Mouse (Mus musculus): ENCODE measurements around the gene Sgpp2. TPM values are rescaled to one million over a fixed set of nuclear protein-coding genes. Genes with fewer than 3 reads are reported as not detected.

The Sgpp2 gene
- polyA plus RNA-seq (2015; fragmentation: Nextera tagmentation; extraction: Ambion mirVana): 4.3 and 4.9 TPM in 2 replicates

GRCm38 (mm10) chr1:78310021-78310752 lies at the start of gene Sgpp2:
Sgpp2 (plus strand) TSS chr1:78310345.
- H3K27ac ChIP-seq: no peak within 1 kb of the TSS
- H3K4me1 ChIP-seq: peaks cover 20% of the 10 kb centered on the region
- H3K4me2 ChIP-seq: peak within 1 kb of the TSS; percentile 99
- under 1% methylated on average over 68 of the region's 68 CpGs for WGBS
- H3K9ac ChIP-seq: peak within 1 kb of the TSS; percentile 67
- H3K4me3 ChIP-seq: peak within 1 kb of the TSS; percentile 63
- ATAC-seq (ENCODE audit: insufficient number of reproducible peaks, insufficient read depth, low FRiP score, low TSS enrichment, low read depth): peak; percentile 69; the same call in 1 of the 2 replicates
- peaks cover 38% of the 10 kb centered on the region for H3K27me3 ChIP-seq
- H3K9me3 ChIP-seq: no peaks in the 10 kb centered on the region
- H3K36me3 ChIP-seq: no peaks in the 10 kb centered on the region

DNA sequence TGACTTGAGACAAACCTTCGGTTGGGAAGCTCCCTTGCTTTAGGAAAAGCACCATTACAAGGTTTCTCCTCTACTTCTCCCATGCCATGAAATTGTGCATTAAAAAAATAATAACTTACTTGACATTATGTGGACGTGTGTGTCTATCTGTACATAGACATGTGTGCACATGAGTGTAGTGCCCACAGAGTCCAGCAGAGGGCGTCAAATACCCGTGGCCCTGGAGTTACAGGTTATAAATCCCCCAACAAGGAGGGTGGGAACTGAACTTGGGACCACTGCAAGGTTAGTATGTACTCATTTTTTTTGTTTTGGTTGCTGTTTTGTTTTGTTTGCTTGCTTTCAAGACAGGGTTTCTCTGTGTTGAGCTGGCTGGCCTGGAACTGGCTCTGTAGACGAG lies 42.6 kb upstream of the Sgpp2 start:
- Histone ChIP-seq H3K27me3 (no peaks in the 10 kb centered on the region), H3K4me3 (no peak overlapping the region), H3K9ac (no peak overlapping the region), H3K27ac (no peak overlapping the region), H3K4me1 (peaks cover 4% of the 10 kb centered on the region), H3K36me3 (no peaks in the 10 kb centered on the region), H3K9me3 (peaks cover 4% of the 10 kb centered on the region; the same call in 1 of the 2 replicates), H3K4me2 (no peak overlapping the region)
- 61% methylated on average over 5 of the region's 5 CpGs for WGBS
- ATAC-seq (ENCODE audit: insufficient number of reproducible peaks, insufficient read depth, low FRiP score, low TSS enrichment, low read depth): no peak

DNA sequence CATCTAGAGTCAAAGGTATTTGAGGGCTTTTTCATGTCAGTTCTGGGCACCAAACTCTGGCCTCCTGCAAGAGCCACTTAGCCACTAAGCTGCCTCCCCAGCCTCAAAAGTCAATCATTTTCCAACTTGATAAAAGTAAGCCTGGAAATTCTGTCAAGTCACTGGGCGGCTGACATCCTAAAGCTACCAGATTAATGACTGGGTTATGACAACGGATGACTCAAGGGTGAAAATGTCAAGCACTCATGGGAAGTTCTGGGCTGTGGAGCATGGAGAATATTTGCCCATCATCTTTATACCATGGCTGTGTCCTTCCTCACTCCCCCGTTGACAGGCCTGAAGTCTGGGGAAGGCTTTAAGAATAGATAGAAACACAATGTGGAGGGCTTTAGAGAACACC lies 37.2 kb upstream of the Sgpp2 start:
- Histone ChIP-seq H3K9ac (no peak overlapping the region), H3K27me3 (no peaks in the 10 kb centered on the region), H3K4me3 (no peak overlapping the region), H3K4me2 (no peak overlapping the region), H3K9me3 (no peaks in the 10 kb centered on the region), H3K36me3 (no peaks in the 10 kb centered on the region), H3K4me1 (peaks cover 11% of the 10 kb centered on the region), H3K27ac (no peak overlapping the region)
- 69% methylated on average over 3 of the region's 3 CpGs for WGBS
- ATAC-seq (ENCODE audit: insufficient number of reproducible peaks, insufficient read depth, low FRiP score, low TSS enrichment, low read depth): no peak

GRCm38 (mm10) chr1:78279128-78279527 lies 31.0 kb upstream of the Sgpp2 start:
- Histone ChIP-seq H3K4me2 (no peak overlapping the region), H3K27me3 (no peaks in the 10 kb centered on the region), H3K27ac (no peak overlapping the region), H3K9ac (no peak overlapping the region), H3K36me3 (no peaks in the 10 kb centered on the region), H3K4me1 (no peaks in the 10 kb centered on the region), H3K9me3 (no peaks in the 10 kb centered on the region), H3K4me3 (no peak overlapping the region)
- no peak; the same call in 1 of the 2 replicates for ATAC-seq (ENCODE audit: insufficient number of reproducible peaks, insufficient read depth, low FRiP score, low TSS enrichment, low read depth)
- 31% methylated on average over 3 of the region's 3 CpGs for WGBS

GRCm38 (mm10) chr1:78292397-78292796 lies 17.7 kb upstream of the Sgpp2 start:
- Histone ChIP-seq H3K27me3 (no peaks in the 10 kb centered on the region), H3K9me3 (no peaks in the 10 kb centered on the region), H3K4me2 (no peak overlapping the region), H3K4me3 (no peak overlapping the region), H3K9ac (no peak overlapping the region), H3K4me1 (no peaks in the 10 kb centered on the region), H3K27ac (no peak overlapping the region), H3K36me3 (no peaks in the 10 kb centered on the region)
- WGBS: 83% methylated on average over 3 of the region's 3 CpGs
- ATAC-seq (ENCODE audit: insufficient number of reproducible peaks, insufficient read depth, low FRiP score, low TSS enrichment, low read depth): no peak

DNA sequence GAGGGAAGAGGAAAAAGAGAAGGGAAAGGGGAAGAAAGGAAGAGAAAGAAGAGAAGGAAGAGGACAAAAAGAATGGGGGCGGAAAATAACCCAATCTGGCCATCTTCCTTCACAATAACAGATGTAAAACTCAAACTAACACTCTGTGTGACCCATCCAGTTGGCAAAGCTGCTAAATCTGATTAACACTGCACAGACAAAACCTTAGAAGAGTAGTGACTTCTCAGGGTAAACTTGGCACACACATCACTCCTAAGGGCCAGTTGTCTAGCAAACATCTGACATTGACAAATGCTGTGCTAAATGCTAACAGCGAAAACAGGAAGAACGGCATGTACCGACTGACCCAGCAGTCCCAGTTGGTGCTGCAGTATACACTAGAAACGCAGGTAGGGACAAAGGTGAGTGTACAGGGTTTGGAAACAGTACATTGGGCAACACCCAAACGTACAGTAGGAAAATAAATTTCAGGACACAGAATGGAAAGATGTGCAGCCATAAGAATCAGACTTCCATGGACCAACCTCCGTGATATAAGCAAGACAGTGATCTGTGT lies 10.4 kb upstream of the Sgpp2 start:
- H3K27me3 ChIP-seq: no peaks in the 10 kb centered on the region
- no peak overlapping the region for H3K9ac ChIP-seq
- no peak overlapping the region for H3K4me3 ChIP-seq
- no peaks in the 10 kb centered on the region for H3K36me3 ChIP-seq
- WGBS: 78% methylated on average over 7 of the region's 7 CpGs
- no peaks in the 10 kb centered on the region for H3K9me3 ChIP-seq
- no peak overlapping the region for H3K27ac ChIP-seq
- H3K4me1 ChIP-seq: no peaks in the 10 kb centered on the region
- H3K4me2 ChIP-seq: no peak overlapping the region
- no peak for ATAC-seq (ENCODE audit: insufficient number of reproducible peaks, insufficient read depth, low FRiP score, low TSS enrichment, low read depth)

DNA sequence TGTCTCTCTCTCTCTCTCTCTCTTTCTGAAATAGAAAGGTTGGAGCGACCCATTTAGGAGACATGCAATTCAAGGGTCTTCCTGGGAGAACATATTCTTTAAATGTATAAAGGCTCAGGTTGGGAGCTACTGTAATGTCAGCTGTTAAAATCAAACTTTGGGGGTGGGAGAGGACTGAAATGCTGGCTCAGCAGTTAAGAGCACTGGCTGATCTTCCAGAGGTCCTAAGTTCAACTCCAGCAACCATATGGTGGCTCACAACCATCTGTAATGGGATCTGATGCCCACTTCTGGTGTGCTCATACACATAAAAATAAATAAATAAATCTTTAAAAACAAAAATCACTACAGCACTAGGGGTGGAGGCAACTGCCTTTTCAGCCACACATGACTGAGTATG lies 1.5 kb upstream of the Sgpp2 start:
- no peak for ATAC-seq (ENCODE audit: insufficient number of reproducible peaks, insufficient read depth, low FRiP score, low TSS enrichment, low read depth)
- Histone ChIP-seq H3K4me3 (no peak overlapping the region), H3K4me1 (peaks cover 20% of the 10 kb centered on the region), H3K36me3 (no peaks in the 10 kb centered on the region), H3K9me3 (no peaks in the 10 kb centered on the region), H3K27ac (no peak overlapping the region), H3K4me2 (no peak overlapping the region), H3K9ac (no peak overlapping the region), H3K27me3 (peaks cover 38% of the 10 kb centered on the region)
- WGBS: 74% methylated on average over 1 of the region's 1 CpGs

GRCm38 (mm10) chr1:78309280-78309679 lies 865 bp upstream of the Sgpp2 start:
- Histone ChIP-seq H3K9ac (no peak overlapping the region), H3K9me3 (no peaks in the 10 kb centered on the region), H3K27me3 (peaks cover 38% of the 10 kb centered on the region), H3K36me3 (no peaks in the 10 kb centered on the region), H3K4me1 (peaks cover 20% of the 10 kb centered on the region), H3K4me2 (peak overlapping the region; percentile 99; the same call in 1 of the 2 replicates), H3K4me3 (no peak overlapping the region), H3K27ac (no peak overlapping the region)
- ATAC-seq (ENCODE audit: insufficient number of reproducible peaks, insufficient read depth, low FRiP score, low TSS enrichment, low read depth): no peak
- 4% methylated on average over 9 of the region's 9 CpGs for WGBS

DNA sequence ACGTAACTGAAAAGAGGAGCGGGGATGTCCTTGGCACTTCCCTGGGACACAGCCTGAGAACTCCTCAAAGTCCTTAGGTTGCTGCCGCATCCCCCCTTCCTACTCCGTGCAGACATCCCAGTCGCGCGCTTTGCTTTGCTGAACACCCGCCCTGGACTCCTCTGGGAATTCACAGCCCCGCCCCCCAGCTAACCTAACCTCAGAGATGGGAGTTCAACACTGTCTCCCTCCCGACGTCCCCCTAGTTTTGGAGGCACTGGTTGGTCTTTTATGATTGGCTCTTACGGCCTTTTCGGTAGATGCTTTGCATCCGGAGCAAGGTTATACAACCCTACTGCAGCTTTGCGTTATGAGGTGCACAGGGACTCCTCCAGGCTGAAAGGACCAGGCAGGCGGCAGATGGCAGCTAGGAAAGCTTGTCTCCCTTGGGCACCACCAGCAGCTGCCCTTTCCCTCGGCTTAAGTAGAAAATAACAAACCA lies 756 bp downstream of the Sgpp2 start:
- 0% methylated on average over 17 of the region's 17 CpGs for WGBS
- Histone ChIP-seq H3K27me3 (peaks cover 38% of the 10 kb centered on the region), H3K36me3 (no peaks in the 10 kb centered on the region), H3K27ac (no peak overlapping the region), H3K9me3 (no peaks in the 10 kb centered on the region), H3K4me1 (peaks cover 20% of the 10 kb centered on the region), H3K4me3 (peak overlapping the region; percentile 63), H3K4me2 (peak overlapping the region; percentile 99), H3K9ac (peak overlapping the region; percentile 67)
- no peak for ATAC-seq (ENCODE audit: insufficient number of reproducible peaks, insufficient read depth, low FRiP score, low TSS enrichment, low read depth)

GRCm38 (mm10) chr1:78311482-78311881 lies 1.3 kb downstream of the Sgpp2 start:
- no peak overlapping the region for H3K27ac ChIP-seq
- WGBS: under 1% methylated on average over 7 of the region's 7 CpGs
- ATAC-seq (ENCODE audit: insufficient number of reproducible peaks, insufficient read depth, low FRiP score, low TSS enrichment, low read depth): no peak
- no peak overlapping the region for H3K9ac ChIP-seq
- no peaks in the 10 kb centered on the region for H3K9me3 ChIP-seq
- H3K36me3 ChIP-seq: no peaks in the 10 kb centered on the region
- H3K4me1 ChIP-seq: peaks cover 20% of the 10 kb centered on the region
- peak overlapping the region; percentile 63 for H3K4me3 ChIP-seq
- peaks cover 38% of the 10 kb centered on the region for H3K27me3 ChIP-seq
- H3K4me2 ChIP-seq: peak overlapping the region; percentile 99

- no peak for ATAC-seq (ENCODE audit: insufficient number of reproducible peaks, insufficient read depth, low FRiP score, low TSS enrichment, low read depth)
- Histone ChIP-seq H3K4me2 (no peak overlapping the region), H3K36me3 (no peaks in the 10 kb centered on the region), H3K27me3 (peaks cover 38% of the 10 kb centered on the region), H3K9ac (no peak overlapping the region), H3K4me1 (peaks cover 20% of the 10 kb centered on the region), H3K4me3 (no peak overlapping the region), H3K27ac (no peak overlapping the region), H3K9me3 (no peaks in the 10 kb centered on the region)
- WGBS: 80% methylated on average over 4 of the region's 4 CpGs
Measured at GRCm38 (mm10) chr1:78312917-78313316, 2.8 kb downstream of the Sgpp2 start.

DNA sequence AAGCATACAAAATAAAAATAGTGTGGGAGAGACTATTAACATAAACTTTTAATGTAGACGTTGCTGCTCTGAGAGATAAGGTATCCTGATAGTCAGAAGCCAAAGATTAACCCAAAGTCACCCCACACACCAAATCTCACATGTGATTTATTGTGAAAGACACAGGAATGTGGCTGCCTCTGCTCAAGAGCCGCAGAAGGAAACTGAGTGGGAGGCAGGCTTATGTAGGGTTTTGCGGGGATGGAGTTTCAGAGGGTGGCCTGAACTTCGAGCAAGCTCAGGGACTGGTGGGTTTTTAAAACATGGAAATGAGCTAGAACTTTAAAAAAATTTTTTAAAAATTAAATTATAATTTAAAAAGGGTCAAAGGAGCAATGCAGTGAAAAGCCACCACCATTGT lies 3.8 kb downstream of the Sgpp2 start:
- 66% methylated on average over 4 of the region's 4 CpGs for WGBS
- no peak overlapping the region for H3K9ac ChIP-seq
- ATAC-seq (ENCODE audit: insufficient number of reproducible peaks, insufficient read depth, low FRiP score, low TSS enrichment, low read depth): no peak
- H3K27ac ChIP-seq: no peak overlapping the region
- H3K27me3 ChIP-seq: peaks cover 29% of the 10 kb centered on the region
- H3K4me1 ChIP-seq: peaks cover 20% of the 10 kb centered on the region
- H3K36me3 ChIP-seq: no peaks in the 10 kb centered on the region
- H3K9me3 ChIP-seq: no peaks in the 10 kb centered on the region
- no peak overlapping the region for H3K4me2 ChIP-seq
- H3K4me3 ChIP-seq: no peak overlapping the region
